Mouse (Mus musculus): ENCODE data around the gene Tbata. TPM values are rescaled to one million over a fixed set of nuclear protein-coding genes. Genes with fewer than 3 reads are reported as not detected.

The Tbata gene
- polyA plus RNA-seq, 2 experiments = not detected

DNA sequence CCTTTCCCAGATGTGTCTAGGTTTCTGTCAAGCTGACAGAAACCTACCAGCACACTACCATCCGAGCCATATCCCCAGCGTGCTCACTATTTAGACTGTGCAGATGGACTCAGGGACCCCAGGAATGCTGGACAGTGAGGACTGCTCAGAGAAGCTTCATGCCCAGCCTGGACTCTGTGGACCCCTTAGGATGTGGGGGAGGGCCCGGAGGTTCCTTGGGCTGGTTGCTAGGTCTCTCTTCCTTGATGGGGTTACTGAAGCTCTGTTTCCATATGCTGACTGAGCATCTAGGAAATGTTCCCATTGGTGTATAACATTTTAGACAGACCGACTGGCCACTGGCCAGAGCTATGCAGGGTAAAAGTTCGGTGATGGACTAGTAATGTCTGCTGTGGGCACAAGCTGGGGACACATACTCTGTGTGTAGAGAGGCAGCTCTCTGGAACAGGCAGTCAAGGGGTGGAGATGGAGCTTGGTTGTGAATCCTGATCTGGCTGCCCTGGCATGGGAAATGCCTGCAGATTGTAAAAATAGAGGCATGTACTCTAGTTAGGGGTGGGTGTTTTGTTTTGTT, 24.1 kb downstream of the Tbata start:
- H3K36me3 ChIP-seq (replicated peaks; ENCODE audit: control insufficient read depth, insufficient read depth, low read depth) = no peaks in the 10 kb centered on the region
- no peak overlapping the region for H3K27ac ChIP-seq
- no peak for DNase-seq (ENCODE audit: low read depth in 3 of 3, low spot score in 3 of 3)
- H3K4me2 ChIP-seq (ENCODE audit: low read depth) = no peak overlapping the region
- no peak for ATAC-seq (ENCODE audit: insufficient read depth)
- 56% methylated on average over 5 of the region's 5 CpGs for WGBS (ENCODE audit: insufficient replicate concordance)
- no peaks in the 10 kb centered on the region for H3K4me1 ChIP-seq (replicated peaks; ENCODE audit: control insufficient read depth in 2 of 2, insufficient read depth in 2 of 2, low read length in 1 of 2)
- H3K9me3 ChIP-seq (ENCODE audit: control insufficient read depth, low read length) = no peaks in the 10 kb centered on the region
- H3K4me3 ChIP-seq (ENCODE audit: insufficient read depth in 1 of 2, low read depth in 2 of 2, low read length in 2 of 2) = no peak overlapping the region
- no peak overlapping the region for H3K9ac ChIP-seq (replicated peaks)
- no peaks in the 10 kb centered on the region for H3K27me3 ChIP-seq (ENCODE audit: control insufficient read depth, insufficient read depth, low read length)
- TF ChIP-seq EP300 (IDR thresholded peaks at IDR 0.05; ENCODE audit: low read depth) (no peak), CTCF (IDR thresholded peaks at IDR 0.05; ENCODE audit: low read depth) (no peak)

DNA sequence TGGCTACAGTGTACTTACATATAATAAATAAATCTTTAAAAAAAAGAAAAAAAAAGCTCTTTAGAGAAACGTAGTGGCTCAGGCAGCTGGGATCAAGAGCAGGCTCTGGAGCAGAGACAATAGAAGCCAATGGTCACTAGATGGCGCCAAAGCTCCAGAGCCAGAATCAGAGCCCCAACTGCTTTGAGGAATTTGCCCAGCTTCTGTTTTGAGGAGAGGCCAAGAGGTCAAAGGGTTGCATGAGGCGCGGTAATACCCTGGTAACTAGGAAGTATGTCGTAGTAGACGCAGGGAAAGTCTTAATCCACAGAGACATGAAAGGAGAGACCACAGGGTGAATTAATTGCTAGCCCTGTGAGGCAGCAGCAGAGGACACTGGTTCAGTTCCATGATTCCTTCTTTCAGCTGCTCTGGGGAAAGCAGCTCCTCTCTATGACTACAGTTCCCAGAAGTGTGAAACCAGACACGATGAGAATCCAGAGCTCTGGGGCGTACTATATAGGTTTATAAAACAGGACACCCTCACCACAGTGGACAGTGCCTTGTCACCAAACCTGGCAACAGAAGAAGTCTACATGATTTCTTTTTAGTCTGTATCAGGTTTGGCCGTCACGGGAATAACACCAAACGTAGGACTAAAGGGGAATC, 27.9 kb downstream of the Tbata start:
- Histone ChIP-seq H3K4me2 (ENCODE audit: low read depth) (no peak overlapping the region), H3K27me3 (ENCODE audit: control insufficient read depth, insufficient read depth, low read length) (no peaks in the 10 kb centered on the region), H3K36me3 (replicated peaks; ENCODE audit: control insufficient read depth, insufficient read depth, low read depth) (no peaks in the 10 kb centered on the region), H3K9ac (replicated peaks) (no peak overlapping the region), H3K9me3 (ENCODE audit: control insufficient read depth, low read length) (no peaks in the 10 kb centered on the region), H3K4me1 (replicated peaks; ENCODE audit: control insufficient read depth in 2 of 2, insufficient read depth in 2 of 2, low read length in 1 of 2) (no peaks in the 10 kb centered on the region), H3K4me3 (ENCODE audit: insufficient read depth in 1 of 2, low read depth in 2 of 2, low read length in 2 of 2) (no peak overlapping the region), H3K27ac (no peak overlapping the region)
- ATAC-seq (ENCODE audit: insufficient read depth) (no peak), DNase-seq (ENCODE audit: low read depth in 3 of 3, low spot score in 3 of 3) (peak; percentile 37 to 43 (median 38))
- TF ChIP-seq EP300 (IDR thresholded peaks at IDR 0.05; ENCODE audit: low read depth) (no peak), CTCF (IDR thresholded peaks at IDR 0.05; ENCODE audit: low read depth) (peak; percentile 85)
- WGBS (ENCODE audit: insufficient replicate concordance) = 20% methylated on average over 11 of the region's 11 CpGs

DNA sequence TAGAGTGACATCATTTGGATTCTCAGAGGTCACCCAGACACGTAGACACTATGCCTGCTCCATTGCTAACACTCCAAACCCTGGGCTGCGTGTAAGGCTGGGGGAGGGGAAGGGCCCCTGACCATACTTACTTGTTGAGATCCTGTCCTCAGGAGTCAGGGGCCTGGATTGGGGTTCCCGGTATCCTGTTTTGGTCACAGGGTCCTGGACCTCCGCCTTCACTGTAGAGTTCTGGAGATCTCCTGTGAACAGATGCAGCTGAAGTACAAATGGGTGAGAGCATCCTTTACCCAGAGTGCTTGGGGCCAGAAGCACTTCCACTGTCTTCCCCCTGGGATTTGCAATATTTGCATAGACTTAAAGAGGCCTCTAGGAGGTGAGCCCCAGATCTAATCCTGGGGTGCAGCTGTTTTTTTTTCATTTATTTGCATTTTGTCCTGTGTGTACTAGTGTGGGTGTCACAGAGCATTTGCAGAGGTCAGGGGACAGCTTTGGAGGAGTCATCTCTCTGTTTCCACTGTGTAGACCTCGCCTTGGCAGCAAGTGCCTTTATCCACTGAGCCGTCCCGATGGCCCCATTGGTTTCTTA, 28.6 kb downstream of the Tbata start:
- no peaks in the 10 kb centered on the region for H3K4me1 ChIP-seq (replicated peaks; ENCODE audit: control insufficient read depth in 2 of 2, insufficient read depth in 2 of 2, low read length in 1 of 2)
- no peak overlapping the region for H3K4me2 ChIP-seq (ENCODE audit: low read depth)
- DNase-seq (ENCODE audit: low read depth in 3 of 3, low spot score in 3 of 3) (no peak), ATAC-seq (ENCODE audit: insufficient read depth) (no peak)
- no peak overlapping the region for H3K9ac ChIP-seq (replicated peaks)
- H3K4me3 ChIP-seq (ENCODE audit: insufficient read depth in 1 of 2, low read depth in 2 of 2, low read length in 2 of 2) = no peak overlapping the region
- WGBS (ENCODE audit: insufficient replicate concordance) = 72% methylated on average over 7 of the region's 7 CpGs
- TF ChIP-seq CTCF (IDR thresholded peaks at IDR 0.05; ENCODE audit: low read depth) (no peak), EP300 (IDR thresholded peaks at IDR 0.05; ENCODE audit: low read depth) (no peak)
- no peaks in the 10 kb centered on the region for H3K27me3 ChIP-seq (ENCODE audit: control insufficient read depth, insufficient read depth, low read length)
- H3K9me3 ChIP-seq (ENCODE audit: control insufficient read depth, low read length) = no peaks in the 10 kb centered on the region
- H3K36me3 ChIP-seq (replicated peaks; ENCODE audit: control insufficient read depth, insufficient read depth, low read depth) = no peaks in the 10 kb centered on the region
- no peak overlapping the region for H3K27ac ChIP-seq

DNA sequence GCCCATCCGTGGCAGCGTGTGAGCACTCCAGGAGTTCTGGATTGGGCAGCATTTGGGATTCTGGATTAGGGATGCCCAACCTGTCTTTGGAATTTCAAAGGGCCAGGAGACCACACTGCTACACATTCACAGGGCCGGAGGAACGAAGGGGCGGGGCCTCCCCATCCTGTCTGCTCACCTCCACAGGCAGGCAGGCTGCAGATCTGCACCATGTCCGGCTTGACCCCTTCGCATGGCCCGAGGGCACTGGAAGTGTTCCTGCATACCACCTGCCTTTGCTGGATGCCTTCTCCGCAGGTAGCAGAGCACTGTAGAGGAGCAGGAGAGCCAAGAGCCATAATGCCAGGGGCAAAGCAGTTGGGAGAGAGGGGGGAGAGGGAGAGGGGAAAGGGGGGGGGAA, 29.2 kb downstream of the Tbata start:
- Histone ChIP-seq H3K36me3 (replicated peaks; ENCODE audit: control insufficient read depth, insufficient read depth, low read depth) (no peaks in the 10 kb centered on the region), H3K27ac (no peak overlapping the region), H3K4me2 (ENCODE audit: low read depth) (no peak overlapping the region), H3K4me3 (ENCODE audit: insufficient read depth in 1 of 2, low read depth in 2 of 2, low read length in 2 of 2) (no peak overlapping the region), H3K9ac (replicated peaks) (no peak overlapping the region), H3K9me3 (ENCODE audit: control insufficient read depth, low read length) (no peaks in the 10 kb centered on the region), H3K27me3 (ENCODE audit: control insufficient read depth, insufficient read depth, low read length) (no peaks in the 10 kb centered on the region), H3K4me1 (replicated peaks; ENCODE audit: control insufficient read depth in 2 of 2, insufficient read depth in 2 of 2, low read length in 1 of 2) (no peaks in the 10 kb centered on the region)
- DNase-seq (ENCODE audit: low read depth in 3 of 3, low spot score in 3 of 3) (no peak), ATAC-seq (ENCODE audit: insufficient read depth) (no peak)
- TF ChIP-seq EP300 (IDR thresholded peaks at IDR 0.05; ENCODE audit: low read depth) (no peak), CTCF (IDR thresholded peaks at IDR 0.05; ENCODE audit: low read depth) (no peak)
- WGBS (ENCODE audit: insufficient replicate concordance) = 52% methylated on average over 9 of the region's 9 CpGs

GRCm38 (mm10) chr10:61201596-61202318, 30.0 kb downstream of the Tbata start:
- WGBS (ENCODE audit: insufficient replicate concordance) = 55% methylated on average over 12 of the region's 12 CpGs
- H3K4me3 ChIP-seq (ENCODE audit: insufficient read depth in 1 of 2, low read depth in 2 of 2, low read length in 2 of 2) = no peak overlapping the region
- H3K4me2 ChIP-seq (ENCODE audit: low read depth) = no peak overlapping the region
- TF ChIP-seq CTCF (IDR thresholded peaks at IDR 0.05; ENCODE audit: low read depth) (no peak), EP300 (IDR thresholded peaks at IDR 0.05; ENCODE audit: low read depth) (no peak)
- no peaks in the 10 kb centered on the region for H3K9me3 ChIP-seq (ENCODE audit: control insufficient read depth, low read length)
- no peak overlapping the region for H3K27ac ChIP-seq
- ATAC-seq (ENCODE audit: insufficient read depth) (no peak), DNase-seq (ENCODE audit: low read depth in 3 of 3, low spot score in 3 of 3) (no peak)
- no peaks in the 10 kb centered on the region for H3K27me3 ChIP-seq (ENCODE audit: control insufficient read depth, insufficient read depth, low read length)
- H3K36me3 ChIP-seq (replicated peaks; ENCODE audit: control insufficient read depth, insufficient read depth, low read depth) = no peaks in the 10 kb centered on the region
- H3K9ac ChIP-seq (replicated peaks) = no peak overlapping the region
- H3K4me1 ChIP-seq (replicated peaks; ENCODE audit: control insufficient read depth in 2 of 2, insufficient read depth in 2 of 2, low read length in 1 of 2) = no peaks in the 10 kb centered on the region

Measured in liver, embryonic 14.5 days (tissue).